Mouse (Mus musculus) hindbrain, embryonic 11.5 days (tissue): ENCODE results near the gene Mettl22. TPM values are rescaled to one million over a fixed set of nuclear protein-coding genes. Genes with fewer than 3 reads are reported as not detected.
A peak's percentile ranks its signal among the peaks of the same experiment; 100 is the strongest.

ENCODE experiments used
- ATAC-seq: fragments of 200-750 bp; cut with Nextera tagmentation; 2 replicates; pipeline ENCODE4 v1.8.0; 2017; ENCODE audit warnings: mild to moderate bottlenecking, moderate TSS enrichment, moderate library complexity; ENCODE audit not compliant: low FRiP score
- DNase-seq: peaks from one replicate; pipeline ENCODE4 v3.0.0-alpha.2; 2015; ENCODE audit warnings: low spot score
- H3K27ac ChIP-seq: fragments of 300-500 bp; sonication (generic); 2 replicates; pipeline ENCODE4 v1.5.1; 2014; ENCODE audit warnings: mild to moderate bottlenecking, low read depth, low read length
- H3K27me3 ChIP-seq: fragments of 300-500 bp; sonication (generic); 2 replicates; pipeline ENCODE4 v1.6.1; 2014; ENCODE audit warnings: mild to moderate bottlenecking, low read length, moderate library complexity, mixed read lengths; ENCODE audit not compliant: control insufficient read depth, insufficient read depth
- H3K36me3 ChIP-seq: fragments of 300-500 bp; sonication (generic); 2 replicates; pipeline ENCODE4 v1.6.1; 2014; ENCODE audit warnings: mild to moderate bottlenecking, low read length, moderate library complexity, mixed read lengths; ENCODE audit not compliant: control insufficient read depth, insufficient read depth
- H3K4me1 ChIP-seq: fragments of 300-500 bp; sonication (generic); replicated peaks from 2 replicates; pipeline ENCODE4 v1.6.1; 2014; ENCODE audit warnings: low read length, mixed read lengths; ENCODE audit not compliant: control insufficient read depth, insufficient read depth
- H3K4me2 ChIP-seq: fragments of 300-500 bp; sonication (generic); replicated peaks from 2 replicates; pipeline ENCODE4 v1.6.1; 2014; ENCODE audit warnings: mild to moderate bottlenecking, low read depth, low read length
- H3K4me3 ChIP-seq: fragments of 300-500 bp; sonication (generic); 2 replicates; pipeline ENCODE4 v1.5.1; 2014; ENCODE audit warnings: low read depth, low read length
- H3K9ac ChIP-seq: fragments of 300-500 bp; sonication (generic); 2 replicates; pipeline ENCODE4 v1.6.1; 2014; ENCODE audit warnings: low read depth, low read length
- H3K9me3 ChIP-seq: fragments of 300-500 bp; sonication (generic); 2 replicates; pipeline ENCODE4 v1.6.1; 2016; ENCODE audit warnings: low read length; ENCODE audit not compliant: control insufficient read depth
- WGBS: fragments of 180-500 bp; shearing (Covaris S2); extraction: QIAGEN DNeasy Blood & Tissue Kit; methylation state at CpG from one replicate; pipeline ENCODE4 v1.1.7; 2014; 5-methylcytosine and 5-hydroxymethylcytosine counted together
- polyA plus RNA-seq: library from polyadenylated mRNA; unstranded; fragments of >200 nt; fragmentation: Nextera tagmentation; extraction: Ambion mirVana; gene quantifications from 2 replicates; pipeline ENCODE4 v1.2.1, GENCODE M21; 2014

Mettl22 gene
- polyA plus RNA-seq, 1 experiment from 2014 or later = 24.2 TPM

DNA sequence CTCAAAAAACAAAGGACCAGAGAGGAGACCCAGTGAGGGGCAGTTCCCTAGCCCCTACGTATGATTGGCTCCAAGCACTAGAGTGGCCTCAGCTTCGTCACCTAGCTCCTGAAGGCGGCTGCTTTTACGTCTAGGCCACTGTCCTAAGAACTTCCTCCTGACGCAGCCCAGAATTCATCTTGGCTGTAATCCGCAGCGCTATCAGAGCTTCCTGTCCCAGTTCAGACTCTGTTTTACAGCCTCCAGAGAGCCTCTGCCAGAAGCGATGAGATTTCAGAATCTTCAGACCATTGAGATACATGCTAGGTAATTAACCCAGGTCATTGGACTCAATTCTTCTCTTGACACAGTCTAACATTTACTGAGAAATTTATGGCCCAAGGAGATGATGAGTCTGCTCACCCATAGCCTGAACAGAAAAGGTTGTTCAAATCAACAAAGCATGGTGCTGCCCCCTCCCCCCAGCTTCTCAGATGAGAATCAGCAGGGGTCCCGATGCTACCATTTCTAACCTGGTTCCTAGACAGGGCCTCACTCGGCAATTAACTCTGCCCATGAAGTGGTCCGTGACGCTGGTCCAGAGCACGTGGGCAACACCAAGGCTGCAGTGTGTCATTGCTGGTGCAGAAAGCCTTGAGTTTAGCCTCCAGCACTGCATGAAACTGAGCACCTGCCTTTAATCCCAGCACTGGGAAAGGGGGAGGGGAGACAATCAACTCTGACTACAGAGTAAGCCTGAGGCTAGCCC, 21.3 kb downstream of the Mettl22 start:
- no peak for DNase-seq

DNA sequence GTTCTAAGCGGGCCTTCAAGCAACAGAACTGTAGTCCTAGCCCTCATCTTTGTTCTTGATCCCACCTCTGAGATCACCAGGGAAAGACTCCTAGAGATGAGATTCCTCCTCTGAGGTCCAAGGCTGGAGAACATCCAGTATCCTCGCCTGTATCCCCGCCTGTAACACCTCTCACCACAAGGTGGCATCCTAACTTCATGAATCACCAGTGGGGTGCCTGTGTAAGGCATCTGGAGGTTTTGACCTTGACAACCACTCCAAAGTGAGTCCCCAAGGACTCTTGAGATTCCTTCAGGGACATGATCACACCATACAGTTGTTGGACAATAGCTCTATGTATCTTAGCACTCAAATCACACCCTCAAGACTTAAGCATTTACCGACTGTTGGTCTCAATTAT, 23.7 kb downstream of the Mettl22 start:
- no peak overlapping the region for H3K27ac ChIP-seq
- DNase-seq (peak; percentile 83), ATAC-seq (no peak)
- H3K4me2 ChIP-seq = no peak overlapping the region
- H3K9me3 ChIP-seq = no peaks in the 10 kb centered on the region
- no peaks in the 10 kb centered on the region for H3K27me3 ChIP-seq
- H3K4me1 ChIP-seq = no peaks in the 10 kb centered on the region
- H3K4me3 ChIP-seq = no peak overlapping the region
- H3K9ac ChIP-seq = no peak overlapping the region
- H3K36me3 ChIP-seq = no peaks in the 10 kb centered on the region
- 26% methylated on average over 4 of the region's 4 CpGs for WGBS

More for the DNA sequence above, 21.3 kb downstream of the Mettl22 start:
- H3K4me2 ChIP-seq = no peak overlapping the region
- H3K36me3 ChIP-seq = no peaks in the 10 kb centered on the region
- ATAC-seq = peak; percentile 53
- H3K27ac ChIP-seq = no peak overlapping the region
- WGBS = 45% methylated on average over 13 of the region's 13 CpGs
- no peak overlapping the region for H3K9ac ChIP-seq
- no peak overlapping the region for H3K4me3 ChIP-seq
- H3K4me1 ChIP-seq = no peaks in the 10 kb centered on the region
- no peaks in the 10 kb centered on the region for H3K9me3 ChIP-seq
- no peaks in the 10 kb centered on the region for H3K27me3 ChIP-seq

DNA sequence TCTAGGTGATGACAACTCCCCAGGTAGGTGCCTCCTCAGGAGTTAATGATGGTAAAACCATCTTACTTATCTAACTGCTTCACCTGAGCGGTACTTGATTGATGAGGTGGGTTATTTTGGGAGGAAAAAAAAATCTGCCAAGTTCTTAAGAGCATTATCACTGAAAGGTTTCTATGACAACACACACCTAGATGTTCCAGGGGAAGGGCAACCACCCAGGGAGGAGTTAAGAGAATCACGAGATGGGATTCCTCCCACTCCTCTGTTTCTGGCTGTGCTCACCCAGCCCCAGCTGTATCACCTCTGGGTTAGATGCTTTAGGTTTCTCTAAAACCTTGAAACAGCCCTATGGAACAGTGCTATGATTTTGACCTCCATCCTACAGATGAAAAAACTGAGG, 26.4 kb downstream of the Mettl22 start:
- 67% methylated on average over 2 of the region's 2 CpGs for WGBS
- DNase-seq (no peak), ATAC-seq (no peak)
- Histone ChIP-seq H3K36me3 (no peaks in the 10 kb centered on the region), H3K4me3 (no peak overlapping the region), H3K9me3 (no peaks in the 10 kb centered on the region), H3K4me1 (no peaks in the 10 kb centered on the region), H3K27ac (no peak overlapping the region), H3K4me2 (no peak overlapping the region), H3K27me3 (no peaks in the 10 kb centered on the region), H3K9ac (no peak overlapping the region)

DNA sequence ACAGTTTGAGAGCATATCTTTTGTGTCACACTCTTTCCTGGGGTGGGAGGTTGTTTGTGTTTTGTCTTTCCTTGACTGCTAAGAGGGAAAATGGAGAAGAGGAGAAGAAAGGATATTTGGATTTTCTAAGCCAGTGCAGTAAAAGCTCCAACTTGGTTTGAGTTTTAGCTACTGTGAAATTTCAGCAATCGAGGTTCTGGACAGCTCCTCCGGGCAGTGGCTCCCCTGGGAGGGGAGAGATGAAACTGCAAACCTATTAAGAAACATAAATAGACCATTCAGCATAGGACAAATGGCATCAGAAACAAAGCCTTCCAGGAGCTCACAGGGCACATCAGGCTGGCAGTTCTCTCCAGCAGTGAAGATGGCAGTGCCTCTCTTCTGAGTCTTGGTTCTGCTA, 33.7 kb downstream of the Mettl22 start:
- Histone ChIP-seq H3K27me3 (no peaks in the 10 kb centered on the region), H3K9ac (no peak overlapping the region), H3K4me2 (no peak overlapping the region), H3K36me3 (no peaks in the 10 kb centered on the region), H3K9me3 (no peaks in the 10 kb centered on the region), H3K4me3 (no peak overlapping the region), H3K4me1 (no peaks in the 10 kb centered on the region), H3K27ac (no peak overlapping the region)
- WGBS = 68% methylated on average over 2 of the region's 2 CpGs
- DNase-seq (no peak), ATAC-seq (no peak)

DNA sequence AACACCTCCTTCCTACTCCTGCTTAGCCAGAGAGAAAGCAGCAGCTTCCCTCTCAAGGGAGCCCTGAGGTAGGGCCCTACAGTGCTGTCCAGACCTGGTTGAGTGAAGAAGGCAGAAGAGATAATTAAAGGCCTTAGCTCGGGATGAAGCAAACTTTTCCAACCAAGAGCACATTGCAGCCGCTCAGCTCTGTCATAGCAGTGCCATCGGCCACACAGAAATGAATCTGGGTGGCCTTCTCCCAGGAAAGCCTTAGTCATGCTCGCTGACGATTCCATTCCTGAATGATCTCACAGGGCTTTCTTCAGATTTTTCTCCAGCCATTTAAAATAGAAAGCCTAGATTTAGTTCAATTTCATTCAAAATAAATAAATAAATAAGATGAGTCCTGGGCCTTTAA, 39.3 kb downstream of the Mettl22 start:
- no peak for ATAC-seq

DNA sequence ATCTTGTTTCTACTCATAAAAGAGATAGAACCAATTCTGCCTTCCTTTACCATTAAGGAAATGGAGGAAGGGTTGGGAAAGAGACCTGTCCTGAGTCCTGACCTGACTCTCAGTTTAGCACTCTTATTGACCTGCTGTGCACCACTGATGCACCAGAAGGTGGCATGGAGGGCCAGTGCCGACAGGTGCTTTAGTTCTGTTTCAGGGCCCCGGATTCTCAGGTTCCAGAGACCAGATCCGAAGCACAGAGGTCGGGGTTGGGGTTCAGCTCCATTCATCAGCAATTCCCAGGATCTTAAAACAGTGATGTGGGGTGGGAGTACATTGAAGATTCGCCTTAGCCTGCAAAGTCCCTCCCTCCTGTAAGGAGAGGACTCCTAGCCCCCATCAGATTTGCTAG, 42.2 kb downstream of the Mettl22 start:
- ATAC-seq (no peak; the same call in 1 of the 2 replicates), DNase-seq (no peak)
- Histone ChIP-seq H3K9ac (no peak overlapping the region), H3K9me3 (no peaks in the 10 kb centered on the region), H3K4me3 (peak overlapping the region; percentile 42), H3K36me3 (no peaks in the 10 kb centered on the region), H3K27ac (no peak overlapping the region), H3K4me2 (peak overlapping the region; percentile 38), H3K4me1 (peaks cover 6% of the 10 kb centered on the region; the same call in 1 of the 2 replicates), H3K27me3 (no peaks in the 10 kb centered on the region)
- WGBS = 3% methylated on average over 5 of the region's 5 CpGs

More for the DNA sequence above, 39.3 kb downstream of the Mettl22 start:
- Histone ChIP-seq H3K36me3 (no peaks in the 10 kb centered on the region), H3K4me1 (peaks cover 6% of the 10 kb centered on the region; the same call in 1 of the 2 replicates), H3K9me3 (no peaks in the 10 kb centered on the region), H3K9ac (no peak overlapping the region), H3K27me3 (no peaks in the 10 kb centered on the region), H3K4me2 (no peak overlapping the region), H3K4me3 (no peak overlapping the region), H3K27ac (no peak overlapping the region)
- 75% methylated on average over 5 of the region's 5 CpGs for WGBS
- no peak for DNase-seq

DNA sequence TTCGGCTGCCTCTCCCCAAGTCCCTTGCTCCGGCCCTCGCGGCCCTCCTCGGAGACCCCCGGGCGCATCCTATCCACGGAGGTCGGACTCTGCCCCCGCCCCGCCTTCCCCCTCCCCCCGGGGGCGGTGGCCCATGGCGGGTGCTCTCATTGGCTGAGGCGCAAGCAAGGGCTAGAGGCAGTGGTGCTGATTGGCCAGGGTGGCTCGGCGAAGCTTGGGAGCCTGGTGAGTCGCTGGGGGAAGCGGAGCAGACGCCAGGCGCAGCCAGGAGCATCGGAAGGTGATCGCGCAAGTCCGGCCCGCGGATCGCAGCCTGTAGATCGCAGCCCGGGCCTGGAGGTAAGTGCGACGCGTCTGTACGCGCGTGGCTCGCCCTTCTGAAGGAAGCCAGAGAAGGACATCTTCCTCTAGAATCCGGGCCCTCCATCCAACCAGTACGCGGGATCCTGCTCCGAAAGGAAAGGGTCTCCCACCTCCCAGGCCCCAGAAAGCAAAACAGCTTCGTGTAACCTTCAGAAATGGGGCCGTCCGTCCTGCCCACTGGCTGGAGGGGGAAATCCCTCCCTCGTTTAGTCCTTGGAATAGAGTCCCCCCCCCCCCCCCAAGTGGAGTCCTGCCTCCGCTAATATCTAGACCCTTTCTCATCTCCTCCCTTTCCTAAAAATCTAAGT, 42.8 kb downstream of the Mettl22 start, which contains the start of gene Abat:
Abat (plus strand) TSS at position 194 of the 671 bp plus-strand sequence.
- no peaks in the 10 kb centered on the region for H3K9me3 ChIP-seq
- WGBS = under 1% methylated on average over 40 of the region's 46 CpGs
- H3K27ac ChIP-seq = no peak within 1 kb of the TSS
- peak within 1 kb of the TSS; percentile 42 for H3K4me3 ChIP-seq
- no peaks in the 10 kb centered on the region for H3K27me3 ChIP-seq
- H3K36me3 ChIP-seq = no peaks in the 10 kb centered on the region
- peak within 1 kb of the TSS; percentile 38 for H3K4me2 ChIP-seq
- peaks cover 6% of the 10 kb centered on the region; the same call in 1 of the 2 replicates for H3K4me1 ChIP-seq
- H3K9ac ChIP-seq = peak within 1 kb of the TSS; percentile 35
- peak; percentile 95 for DNase-seq
- peak; percentile 99 for ATAC-seq

DNA sequence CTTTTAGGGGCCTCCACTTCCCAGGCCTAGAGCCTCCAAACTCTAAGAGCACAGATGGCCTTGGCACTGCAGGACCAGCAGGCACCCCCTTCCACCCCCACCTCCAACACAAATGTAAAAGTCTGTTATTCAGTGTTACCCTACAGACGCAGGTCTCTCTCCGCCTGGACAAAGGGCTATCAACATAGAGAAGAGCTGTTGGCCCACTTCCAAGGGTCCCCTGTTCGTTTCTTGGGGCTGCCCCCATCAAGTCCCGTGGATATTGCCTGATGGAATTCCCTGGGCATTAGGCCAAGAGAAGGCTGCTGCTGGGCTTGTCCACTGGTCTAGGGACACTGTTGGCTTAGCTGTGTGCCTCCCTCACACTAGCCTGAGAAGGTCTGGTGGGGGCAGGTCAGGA, 43.6 kb downstream of the Mettl22 start:
- Histone ChIP-seq H3K4me3 (peak overlapping the region; percentile 42; the same call in 1 of the 2 replicates), H3K27me3 (no peaks in the 10 kb centered on the region), H3K9me3 (no peaks in the 10 kb centered on the region), H3K4me2 (peak overlapping the region; percentile 38), H3K4me1 (peaks cover 6% of the 10 kb centered on the region; the same call in 1 of the 2 replicates), H3K36me3 (no peaks in the 10 kb centered on the region), H3K9ac (peak overlapping the region; percentile 35; the same call in 1 of the 2 replicates), H3K27ac (no peak overlapping the region)
- DNase-seq = no peak
- ATAC-seq = no peak
- 38% methylated on average over 4 of the region's 4 CpGs for WGBS
